Mouse (Mus musculus): ENCODE measurements around the gene Prkn.

Gene Prkn

GRCm38 (mm10) chr17:11740716-11741115 lies 900.5 kb downstream of the Prkn start:
- no peak for DNase-seq (ENCODE audit: low spot score)

- no peak for DNase-seq (ENCODE audit: low spot score)
Measured at GRCm38 (mm10) chr17:11741161-11741560, 901.0 kb downstream of the Prkn start.

GRCm38 (mm10) chr17:11751251-11751650 lies 911.1 kb downstream of the Prkn start:
- no peak for DNase-seq (ENCODE audit: low spot score)

- no peak for DNase-seq (ENCODE audit: low spot score)
Measured at GRCm38 (mm10) chr17:11752686-11753085, 912.5 kb downstream of the Prkn start.

GRCm38 (mm10) chr17:11765117-11765516 lies 924.9 kb downstream of the Prkn start:
- DNase-seq (ENCODE audit: low spot score) = no peak

- DNase-seq (ENCODE audit: low spot score) = no peak
Measured at GRCm38 (mm10) chr17:11765581-11765980, 925.4 kb downstream of the Prkn start.

GRCm38 (mm10) chr17:11767301-11767700 lies 927.1 kb downstream of the Prkn start:
- DNase-seq (ENCODE audit: low spot score) = no peak

- DNase-seq (ENCODE audit: low spot score) = no peak
Measured at GRCm38 (mm10) chr17:11768345-11768744, 928.2 kb downstream of the Prkn start.

- no peak for DNase-seq (ENCODE audit: low spot score)
Measured at GRCm38 (mm10) chr17:11768971-11769370, 928.8 kb downstream of the Prkn start.

- DNase-seq (ENCODE audit: low spot score) = no peak
Measured at GRCm38 (mm10) chr17:11769513-11769912, 929.3 kb downstream of the Prkn start.

GRCm38 (mm10) chr17:11779547-11779946 lies 939.4 kb downstream of the Prkn start:
- no peak for DNase-seq (ENCODE audit: low spot score)

GRCm38 (mm10) chr17:11780005-11780404 lies 939.8 kb downstream of the Prkn start:
- DNase-seq (ENCODE audit: low spot score) = no peak

- no peak for DNase-seq (ENCODE audit: low spot score)
Measured at GRCm38 (mm10) chr17:11780805-11781481, 940.8 kb downstream of the Prkn start.

- DNase-seq (ENCODE audit: low spot score) = no peak
Measured at GRCm38 (mm10) chr17:11788270-11788936, 948.2 kb downstream of the Prkn start.

- no peak for DNase-seq (ENCODE audit: low spot score)
Measured at GRCm38 (mm10) chr17:11795979-11796378, 955.8 kb downstream of the Prkn start.

- no peak for DNase-seq (ENCODE audit: low spot score)
Measured at GRCm38 (mm10) chr17:11801226-11801625, 961.0 kb downstream of the Prkn start.

- DNase-seq (ENCODE audit: low spot score) = no peak
Measured at GRCm38 (mm10) chr17:11807280-11807679, 967.1 kb downstream of the Prkn start.

- DNase-seq (ENCODE audit: low spot score) = no peak
Measured at GRCm38 (mm10) chr17:11817886-11818285, 977.7 kb downstream of the Prkn start.

- no peak for DNase-seq (ENCODE audit: low spot score)
Measured at GRCm38 (mm10) chr17:11819506-11819905, 979.3 kb downstream of the Prkn start.

- no peak for DNase-seq (ENCODE audit: low spot score)
Measured at GRCm38 (mm10) chr17:11820757-11821156, 980.6 kb downstream of the Prkn start.

GRCm38 (mm10) chr17:11829501-11829900 lies 989.3 kb downstream of the Prkn start:
- DNase-seq (ENCODE audit: low spot score) = no peak

GRCm38 (mm10) chr17:11837121-11837520 lies 996.9 kb downstream of the Prkn start:
- no peak for DNase-seq (ENCODE audit: low spot score)

- DNase-seq (ENCODE audit: low spot score) = no peak
Measured at GRCm38 (mm10) chr17:11844436-11844835, 1004.3 kb downstream of the Prkn start.

GRCm38 (mm10) chr17:11844989-11845388 lies 1004.8 kb downstream of the Prkn start:
- no peak for DNase-seq (ENCODE audit: low spot score)
